In genomic region chr5:72913648-72914557, GRCm38 (mm10) we compare ENCODE assay signal across 7 mouse cellular contexts. TPM values are rescaled to one million over a fixed set of nuclear protein-coding genes. Genes with fewer than 3 reads are reported as not detected.
DNase-seq lines count a peak whose midpoint lies in the region; ATAC-seq lines count a peak whose summit lies in the region.

Gene Slain2 (plus strand): TSS chr5:72914304.

- peaks cover 18% of the 10 kb centered on the region for H3K4me1 ChIP-seq in intestine, embryonic 15.5 days (replicated peaks)
- H3K4me1 ChIP-seq in midbrain, embryonic 10.5 days: peaks cover 28% of the 10 kb centered on the region

- DNase-seq in adrenal gland, adult (ENCODE audit: inconsistent age in 2 of 2, low spot score in 1 of 2): peak; percentile 99 to 100
- peak; percentile 98 for DNase-seq in embryo, embryonic 10.5 days (ENCODE audit: low spot score)
- peak; percentile 99 for DNase-seq in gastrocnemius, postnatal 25 days
- DNase-seq in left cerebral cortex, postnatal 25 days (ENCODE audit: low spot score in 2 of 2): peak; percentile 91 to 94
- DNase-seq in midbrain, embryonic 10.5 days (ENCODE audit: low spot score): peak; percentile 99
- DNase-seq in right cerebral cortex, postnatal 4 days: peak; percentile 97

- H3K36me3 ChIP-seq in intestine, embryonic 15.5 days: no peaks in the 10 kb centered on the region
- H3K36me3 ChIP-seq in midbrain, embryonic 10.5 days: no peaks in the 10 kb centered on the region

- under 1% methylated on average over 82 of the region's 83 CpGs for WGBS in intestine, embryonic 15.5 days
- WGBS in midbrain, embryonic 10.5 days: under 1% methylated on average over 83 of the region's 83 CpGs

- no peaks in the 10 kb centered on the region for H3K27me3 ChIP-seq in intestine, embryonic 15.5 days (replicated peaks)
- no peaks in the 10 kb centered on the region for H3K27me3 ChIP-seq in midbrain, embryonic 10.5 days (ENCODE audit: low read depth, poor library complexity, severe bottlenecking)

- intact Hi-C loops in left cerebral cortex, postnatal 25 days (cut with DNase I): no loop called here

- peak within 1 kb of the TSS; percentile 93 for H3K4me3 ChIP-seq in intestine, embryonic 15.5 days (replicated peaks)
- H3K4me3 ChIP-seq in midbrain, embryonic 10.5 days: peak within 1 kb of the TSS; percentile 82

- H3K9ac ChIP-seq in intestine, embryonic 15.5 days: peak within 1 kb of the TSS; percentile 93

- peak within 1 kb of the TSS; percentile 96 for H3K27ac ChIP-seq in intestine, embryonic 15.5 days
- peak within 1 kb of the TSS; percentile 99 for H3K27ac ChIP-seq in midbrain, embryonic 10.5 days (replicated peaks)

- peak; percentile 94 for ATAC-seq in intestine, embryonic 15.5 days

- H3K9me3 ChIP-seq in intestine, embryonic 15.5 days: no peaks in the 10 kb centered on the region
- no peaks in the 10 kb centered on the region for H3K9me3 ChIP-seq in midbrain, embryonic 10.5 days (replicated peaks)

- H3K4me2 ChIP-seq in intestine, embryonic 15.5 days (replicated peaks): peak within 1 kb of the TSS; percentile 81

RNA-seq across cellular contexts. Expression of gene Slain2, which starts in this region (rescaled TPM):
- 100 to 1,000 TPM in 1 of 2 experiments, 10 to 100 TPM in 1; 96.4 to 101 TPM for total RNA-seq in gastrocnemius, postnatal 25 days (2021)
- 11.9 and 12.9 TPM in 2 replicates for polyA plus RNA-seq in intestine, embryonic 15.5 days (2015; fragmentation: Nextera tagmentation; extraction: Ambion mirVana)
- total RNA-seq in left cerebral cortex, postnatal 25 days (2021): 10 to 100 TPM; 21.2 to 21.5 TPM
- 16.2 and 16.5 TPM in 2 replicates for polyA plus RNA-seq in midbrain, embryonic 10.5 days (2016; fragmentation: Nextera tagmentation; extraction: Ambion mirVana)

Comparison
In these comparisons a context has a peak if more than half of its experiments do, and no peak if none do; other contexts are left out.
1. Peak in every context shown above with its lines: DNase-seq, ATAC-seq, H3K4me3 ChIP-seq and H3K27ac ChIP-seq.
2. RNA of gene Slain2 (total RNA-seq): 96.4 to 101 TPM in gastrocnemius, postnatal 25 days; 21.2 to 21.5 TPM in left cerebral cortex, postnatal 25 days; every median in the first group is over 4 times any median in the second.